Mouse (Mus musculus): ENCODE measurements around the gene Grap2. TPM values are rescaled to one million over a fixed set of nuclear protein-coding genes. Genes with fewer than 3 reads are reported as not detected.

The Grap2 gene
- polyA plus RNA-seq, 1 experiment, result 0.25 TPM

GRCm38 (mm10) chr15:80565106-80565665, 7.2 kb upstream of the Grap2 start, which contains the start of gene Enthd1:
Enthd1 (minus strand) TSS chr15:80565156.
- TF ChIP-seq POLR2A (IDR thresholded peaks at IDR 0.05; ENCODE audit: extremely low read depth, insufficient read depth, low read length), result no peak
- TF ChIP-seq CTCF (IDR thresholded peaks at IDR 0.05; ENCODE audit: extremely low read depth, insufficient read depth, low read length), result no peak
- no peak within 1 kb of the TSS for H3K4me3 ChIP-seq (ENCODE audit: insufficient read depth, low read length)
- no peak within 1 kb of the TSS for H3K27ac ChIP-seq (ENCODE audit: insufficient read depth, low read length)
- no peaks in the 10 kb centered on the region for H3K4me1 ChIP-seq (ENCODE audit: control insufficient read depth, insufficient read depth, low read length)

DNA sequence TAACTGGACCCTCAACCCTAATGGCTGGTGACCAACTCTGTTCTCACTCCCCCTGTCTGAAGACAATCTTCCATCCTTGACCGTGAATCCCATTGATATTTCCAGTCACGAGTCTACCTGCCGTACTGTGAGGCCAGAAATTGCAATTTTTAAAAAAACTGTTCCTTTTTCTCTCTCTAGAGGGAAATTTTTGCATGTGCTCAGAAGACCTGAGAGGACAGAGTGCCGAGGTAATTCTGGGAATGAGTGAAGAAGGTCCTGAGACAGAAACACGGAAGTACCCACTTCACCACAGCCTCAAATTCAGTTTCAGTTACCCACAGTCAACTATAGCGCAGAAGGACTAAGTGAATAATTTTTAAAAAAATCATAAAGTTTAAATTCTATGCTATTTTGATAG, 5.7 kb upstream of the Grap2 start:
- Histone ChIP-seq H3K4me1 (ENCODE audit: control insufficient read depth, insufficient read depth, low read length) (no peaks in the 10 kb centered on the region), H3K4me3 (ENCODE audit: insufficient read depth, low read length) (no peak overlapping the region), H3K27ac (ENCODE audit: insufficient read depth, low read length) (no peak overlapping the region)
- no peak for TF ChIP-seq CTCF (IDR thresholded peaks at IDR 0.05; ENCODE audit: extremely low read depth, insufficient read depth, low read length)
- no peak for TF ChIP-seq POLR2A (IDR thresholded peaks at IDR 0.05; ENCODE audit: extremely low read depth, insufficient read depth, low read length)

GRCm38 (mm10) chr15:80567139-80567538, 5.3 kb upstream of the Grap2 start:
- no peaks in the 10 kb centered on the region for H3K4me1 ChIP-seq (ENCODE audit: control insufficient read depth, insufficient read depth, low read length)
- no peak overlapping the region for H3K27ac ChIP-seq (ENCODE audit: insufficient read depth, low read length)
- H3K4me3 ChIP-seq (ENCODE audit: insufficient read depth, low read length), result no peak overlapping the region
- TF ChIP-seq POLR2A (IDR thresholded peaks at IDR 0.05; ENCODE audit: extremely low read depth, insufficient read depth, low read length), result no peak
- no peak for TF ChIP-seq CTCF (IDR thresholded peaks at IDR 0.05; ENCODE audit: extremely low read depth, insufficient read depth, low read length)

- Histone ChIP-seq H3K4me3 (ENCODE audit: insufficient read depth, low read length) (no peak overlapping the region), H3K27ac (ENCODE audit: insufficient read depth, low read length) (no peak overlapping the region), H3K4me1 (ENCODE audit: control insufficient read depth, insufficient read depth, low read length) (no peaks in the 10 kb centered on the region)
- no peak for TF ChIP-seq POLR2A (IDR thresholded peaks at IDR 0.05; ENCODE audit: extremely low read depth, insufficient read depth, low read length)
- no peak for TF ChIP-seq CTCF (IDR thresholded peaks at IDR 0.05; ENCODE audit: extremely low read depth, insufficient read depth, low read length)
Observed at GRCm38 (mm10) chr15:80567731-80568130, 4.7 kb upstream of the Grap2 start.

DNA sequence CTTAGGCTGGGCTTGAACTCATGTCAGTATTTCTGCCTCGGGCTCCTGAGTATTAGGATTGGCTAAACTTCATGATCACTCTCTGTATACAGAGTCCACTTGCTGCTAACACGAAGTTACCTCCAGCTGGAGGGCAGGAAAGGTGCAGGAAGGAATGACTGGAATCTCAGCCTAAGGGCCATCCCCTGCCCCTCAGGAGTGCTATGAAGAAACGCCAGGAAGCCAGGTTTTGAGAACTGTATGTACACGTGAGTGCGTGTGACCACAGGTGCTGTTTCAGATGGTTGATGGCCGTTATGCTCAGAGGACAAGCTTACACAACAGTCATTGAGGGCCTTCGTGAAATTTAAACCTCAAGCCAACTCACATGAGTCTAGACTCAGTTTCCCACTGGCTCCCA, 3.2 kb upstream of the Grap2 start:
- no peak overlapping the region for H3K27ac ChIP-seq (ENCODE audit: insufficient read depth, low read length)
- H3K4me1 ChIP-seq (ENCODE audit: control insufficient read depth, insufficient read depth, low read length), result no peaks in the 10 kb centered on the region
- no peak overlapping the region for H3K4me3 ChIP-seq (ENCODE audit: insufficient read depth, low read length)
- TF ChIP-seq CTCF (IDR thresholded peaks at IDR 0.05; ENCODE audit: extremely low read depth, insufficient read depth, low read length) (no peak), POLR2A (IDR thresholded peaks at IDR 0.05; ENCODE audit: extremely low read depth, insufficient read depth, low read length) (no peak)

DNA sequence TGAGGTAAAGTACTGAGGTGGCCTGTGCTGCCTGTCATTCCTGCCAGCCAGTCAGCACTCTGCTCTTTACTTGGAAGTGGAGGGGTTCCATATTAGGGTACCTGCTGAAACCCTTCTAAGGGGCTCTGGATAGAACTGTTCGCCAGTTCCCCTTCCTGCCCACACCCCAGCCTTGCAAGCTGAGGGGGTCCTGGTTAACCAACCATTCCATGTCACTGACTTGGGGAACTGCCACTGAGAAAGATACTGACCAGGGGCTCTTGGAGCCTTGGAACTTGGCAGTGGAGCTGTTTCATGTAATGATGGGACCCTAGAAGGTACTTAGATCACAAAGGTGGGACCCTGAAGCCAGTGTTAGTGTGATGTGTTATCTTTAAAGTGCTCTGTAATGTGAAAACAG, 2.2 kb upstream of the Grap2 start:
- H3K4me3 ChIP-seq (ENCODE audit: insufficient read depth, low read length), result no peak overlapping the region
- TF ChIP-seq POLR2A (IDR thresholded peaks at IDR 0.05; ENCODE audit: extremely low read depth, insufficient read depth, low read length), result no peak
- TF ChIP-seq CTCF (IDR thresholded peaks at IDR 0.05; ENCODE audit: extremely low read depth, insufficient read depth, low read length), result no peak

GRCm38 (mm10) chr15:80571611-80572010, 783 bp upstream of the Grap2 start:
- Histone ChIP-seq H3K4me1 (ENCODE audit: control insufficient read depth, insufficient read depth, low read length) (no peaks in the 10 kb centered on the region), H3K4me3 (ENCODE audit: insufficient read depth, low read length) (no peak overlapping the region), H3K27ac (ENCODE audit: insufficient read depth, low read length) (no peak overlapping the region)
- TF ChIP-seq POLR2A (IDR thresholded peaks at IDR 0.05; ENCODE audit: extremely low read depth, insufficient read depth, low read length), result no peak
- no peak for TF ChIP-seq CTCF (IDR thresholded peaks at IDR 0.05; ENCODE audit: extremely low read depth, insufficient read depth, low read length)

More for the DNA sequence above, 2.2 kb upstream of the Grap2 start:
- no peaks in the 10 kb centered on the region for H3K4me1 ChIP-seq (ENCODE audit: control insufficient read depth, insufficient read depth, low read length)
- no peak overlapping the region for H3K27ac ChIP-seq (ENCODE audit: insufficient read depth, low read length)

- Histone ChIP-seq H3K27ac (ENCODE audit: insufficient read depth, low read length) (no peak overlapping the region), H3K4me3 (ENCODE audit: insufficient read depth, low read length) (no peak overlapping the region), H3K4me1 (ENCODE audit: control insufficient read depth, insufficient read depth, low read length) (no peaks in the 10 kb centered on the region)
- TF ChIP-seq POLR2A (IDR thresholded peaks at IDR 0.05; ENCODE audit: extremely low read depth, insufficient read depth, low read length) (no peak), CTCF (IDR thresholded peaks at IDR 0.05; ENCODE audit: extremely low read depth, insufficient read depth, low read length) (no peak)
Observed at GRCm38 (mm10) chr15:80572811-80573520, 572 bp downstream of the Grap2 start.

DNA sequence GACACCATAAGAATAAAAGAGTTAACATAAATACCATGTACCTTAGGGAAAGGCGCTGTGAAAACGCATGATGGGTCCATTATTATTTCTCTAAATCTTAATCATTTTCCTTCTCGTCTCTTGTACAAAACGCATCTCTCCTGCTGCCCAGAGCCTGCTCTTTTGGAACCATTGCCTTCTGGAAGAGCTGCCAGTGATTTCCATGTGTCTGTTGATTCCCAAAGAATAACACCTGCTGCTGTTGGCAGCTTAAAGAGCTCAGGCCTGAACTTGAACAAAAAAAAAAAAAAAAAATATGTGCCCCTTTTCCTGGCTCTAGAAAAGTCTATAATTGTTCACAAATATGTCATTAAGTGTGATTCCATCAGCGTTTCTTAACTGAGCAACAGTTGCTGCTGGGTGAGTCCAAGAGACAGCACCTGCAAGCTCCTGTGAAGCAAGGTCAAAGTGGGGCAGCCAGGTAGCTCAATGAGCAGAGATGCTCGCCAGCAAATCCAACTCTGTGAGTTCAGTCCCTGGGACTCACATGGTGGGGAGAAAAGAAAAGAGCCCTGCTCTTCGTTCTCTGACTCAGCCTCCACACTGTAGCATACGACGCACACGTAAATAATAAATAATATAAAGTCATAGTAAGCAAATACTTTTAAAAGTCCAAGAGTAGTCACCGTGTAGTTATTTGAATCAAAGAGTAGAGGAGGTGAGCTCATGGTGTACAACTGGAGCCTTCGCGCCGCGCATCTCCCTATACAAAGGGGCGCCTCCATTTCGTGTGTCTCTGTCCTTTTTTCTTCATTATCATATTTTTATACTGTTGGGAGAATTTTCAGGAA, 2.0 kb downstream of the Grap2 start:
- TF ChIP-seq POLR2A (IDR thresholded peaks at IDR 0.05; ENCODE audit: extremely low read depth, insufficient read depth, low read length) (no peak), CTCF (IDR thresholded peaks at IDR 0.05; ENCODE audit: extremely low read depth, insufficient read depth, low read length) (no peak)
- no peak overlapping the region for H3K4me3 ChIP-seq (ENCODE audit: insufficient read depth, low read length)
- H3K27ac ChIP-seq (ENCODE audit: insufficient read depth, low read length), result no peak overlapping the region
- H3K4me1 ChIP-seq (ENCODE audit: control insufficient read depth, insufficient read depth, low read length), result no peaks in the 10 kb centered on the region
